Mouse (Mus musculus): ENCODE measurements at regions not wholly inside any gene's neighbourhood (a gene's known extent, or its start where the extent isn't known, plus 50 kb on each side); places are given as distances from the start of the nearest gene placed in this dataset.

GRCm38 (mm10) chrX:23136710-23137109 is 228.2 kb downstream of the Klhl13 start:
- Histone ChIP-seq H3K36me3 (replicated peaks) (no peaks in the 10 kb centered on the region), H3K27ac (no peak overlapping the region), H3K27me3 (no peaks in the 10 kb centered on the region), H3K9ac (no peak overlapping the region), H3K9me3 (no peaks in the 10 kb centered on the region), H3K4me1 (no peaks in the 10 kb centered on the region), H3K4me3 (replicated peaks) (no peak overlapping the region), H3K4me2 (no peak overlapping the region)
- no peak for ATAC-seq (ENCODE audit: low FRiP score)

- H3K27me3 ChIP-seq, result no peaks in the 10 kb centered on the region
- H3K4me2 ChIP-seq, result no peak overlapping the region
- H3K9me3 ChIP-seq, result no peaks in the 10 kb centered on the region
- H3K36me3 ChIP-seq (replicated peaks), result no peaks in the 10 kb centered on the region
- H3K4me3 ChIP-seq (replicated peaks), result no peak overlapping the region
- no peak overlapping the region for H3K9ac ChIP-seq
- no peaks in the 10 kb centered on the region for H3K4me1 ChIP-seq
- no peak; the same call in 1 of the 2 replicates for ATAC-seq (ENCODE audit: low FRiP score)
- 27% methylated on average over 1 of the region's 1 CpGs for WGBS
- H3K27ac ChIP-seq, result no peak overlapping the region
These were observed 269.0 kb downstream of the Klhl13 start for GRCm38 (mm10) chrX:23095867-23096266.

- H3K9me3 ChIP-seq, result no peaks in the 10 kb centered on the region
- no peaks in the 10 kb centered on the region for H3K4me1 ChIP-seq
- ATAC-seq (ENCODE audit: low FRiP score), result no peak
- no peaks in the 10 kb centered on the region for H3K36me3 ChIP-seq (replicated peaks)
- H3K4me2 ChIP-seq, result no peak overlapping the region
- no peak overlapping the region for H3K27ac ChIP-seq
- no peak overlapping the region for H3K9ac ChIP-seq
- H3K4me3 ChIP-seq (replicated peaks), result no peak overlapping the region
- H3K27me3 ChIP-seq, result no peaks in the 10 kb centered on the region
These were observed 272.1 kb downstream of the Klhl13 start for GRCm38 (mm10) chrX:23092774-23093173.

GRCm38 (mm10) chrX:23066432-23066831 is 298.4 kb downstream of the Klhl13 start:
- Histone ChIP-seq H3K27ac (no peak overlapping the region), H3K27me3 (no peaks in the 10 kb centered on the region), H3K9ac (no peak overlapping the region), H3K9me3 (no peaks in the 10 kb centered on the region), H3K4me1 (no peaks in the 10 kb centered on the region), H3K4me2 (no peak overlapping the region), H3K36me3 (replicated peaks) (no peaks in the 10 kb centered on the region), H3K4me3 (replicated peaks) (no peak overlapping the region)
- ATAC-seq (ENCODE audit: low FRiP score), result no peak
- 84% methylated on average over 4 of the region's 4 CpGs for whole genome bisulfite sequencing

GRCm38 (mm10) chrX:23027622-23028021 is 337.3 kb downstream of the Klhl13 start:
- ATAC-seq (ENCODE audit: low FRiP score), result no peak
- WGBS, result 80% methylated on average over 3 of the region's 3 CpGs

GRCm38 (mm10) chrX:23015562-23015961 is 349.3 kb downstream of the Klhl13 start:
- no peak overlapping the region for H3K4me2 ChIP-seq
- no peak overlapping the region for H3K27ac ChIP-seq
- no peaks in the 10 kb centered on the region for H3K36me3 ChIP-seq (replicated peaks)
- no peaks in the 10 kb centered on the region for H3K9me3 ChIP-seq
- no peak overlapping the region for H3K4me3 ChIP-seq (replicated peaks)
- 0 out of 2 replicates have a peak, but pooled peaks have one; percentile 23 for ATAC-seq (ENCODE audit: low FRiP score)
- H3K4me1 ChIP-seq, result no peaks in the 10 kb centered on the region
- 40% methylated on average over 1 of the region's 1 CpGs for WGBS
- no peak overlapping the region for H3K9ac ChIP-seq
- H3K27me3 ChIP-seq, result no peaks in the 10 kb centered on the region

More at GRCm38 (mm10) chrX:23027622-23028021, 337.3 kb downstream of the Klhl13 start:
- Histone ChIP-seq H3K9ac (no peak overlapping the region), H3K4me2 (no peak overlapping the region), H3K9me3 (no peaks in the 10 kb centered on the region), H3K4me1 (no peaks in the 10 kb centered on the region), H3K27ac (no peak overlapping the region), H3K27me3 (no peaks in the 10 kb centered on the region), H3K36me3 (replicated peaks) (no peaks in the 10 kb centered on the region), H3K4me3 (replicated peaks) (no peak overlapping the region)

GRCm38 (mm10) chrX:23015118-23015517 is 349.8 kb downstream of the Klhl13 start:
- Histone ChIP-seq H3K9ac (no peak overlapping the region), H3K27ac (no peak overlapping the region), H3K4me3 (replicated peaks) (no peak overlapping the region), H3K27me3 (no peaks in the 10 kb centered on the region), H3K9me3 (no peaks in the 10 kb centered on the region), H3K4me2 (no peak overlapping the region), H3K4me1 (no peaks in the 10 kb centered on the region), H3K36me3 (replicated peaks) (no peaks in the 10 kb centered on the region)
- ATAC-seq (ENCODE audit: low FRiP score), result no peak
- 91% methylated on average over 1 of the region's 1 CpGs for WGBS

All from forebrain, embryonic 12.5 days (tissue).